Mouse (Mus musculus) small intestine, adult 2 months (tissue): Measurements from ENCODE around the gene Uchl3. TPM values are rescaled to one million over a fixed set of nuclear protein-coding genes. Genes with fewer than 3 reads are reported as not detected.

Experiments
- H3K27ac ChIP-seq: fragments of 200-500 bp; 2 replicates; pipeline ENCODE4 v1.5.1; 2012; ENCODE audit warnings: low read depth, low read length, control low read depth, inconsistent platforms; ENCODE audit not compliant: insufficient read depth
- H3K27me3 ChIP-seq: fragments of 200-500 bp; 2 replicates; pipeline ENCODE4 v1.6.1; 2012; ENCODE audit warnings: mild to moderate bottlenecking, moderate library complexity, low read length, inconsistent platforms; ENCODE audit not compliant: control insufficient read depth, insufficient read depth
- H3K36me3 ChIP-seq: fragments of 200-500 bp; 2 replicates; pipeline ENCODE4 v1.6.1; 2012; ENCODE audit warnings: mild to moderate bottlenecking, low read length, control low read depth, inconsistent platforms; ENCODE audit not compliant: control insufficient read depth, insufficient read depth
- H3K4me1 ChIP-seq: fragments of 200-500 bp; 2 replicates; pipeline ENCODE4 v1.6.1; 2012; ENCODE audit warnings: low read length, inconsistent platforms, mixed read lengths; ENCODE audit not compliant: control insufficient read depth, insufficient read depth, insufficient read length
- H3K4me3 ChIP-seq: fragments of 200-500 bp; 2 replicates; pipeline ENCODE4 v1.5.1; 2012; ENCODE audit warnings: low read depth, mild to moderate bottlenecking, control low read depth, inconsistent platforms, low read length, moderate library complexity
- CTCF ChIP-seq: fragments of 200-500 bp; IDR thresholded peaks from 2 replicates; pipeline ENCODE4 v1.5.1; 2012; ENCODE audit warnings: low read depth, mild to moderate bottlenecking, control low read depth, inconsistent platforms, low read length, moderate library complexity, mixed read lengths; ENCODE audit not compliant: insufficient replicate concordance, insufficient read length; ENCODE audit errors: extremely low read depth
- POLR2A ChIP-seq: fragments of 200-500 bp; IDR thresholded peaks from 2 replicates; pipeline ENCODE4 v1.6.1; 2012; ENCODE audit warnings: low read depth, mild to moderate bottlenecking, control low read depth, inconsistent platforms, low read length, moderate library complexity
- WGBS: fragments of 180-500 bp; shearing (Covaris S2); methylation state at CpG from one replicate; pipeline ENCODE4 v1.1.7; 2018; 5-methylcytosine and 5-hydroxymethylcytosine counted together
- polyA plus RNA-seq: library from polyadenylated mRNA; depleted of rRNA; stranded (reverse); fragments of >200 nt; gene quantifications from 2 replicates; pipeline ENCODE4 v1.2.3, GENCODE M21; 2012; rRNA removed

Gene Uchl3
- polyA plus RNA-seq = 3.7 and 10.1 TPM in 2 replicates

GRCm38 (mm10) chr14:101653581-101654525 lies at the start of gene Uchl3:
TSS of gene Uchl3 (plus strand) at chr14:101653967.
- no peaks in the 10 kb centered on the region for H3K4me1 ChIP-seq

GRCm38 (mm10) chr14:101605843-101606242 lies 47.9 kb upstream of the Uchl3 start:
- Histone ChIP-seq H3K4me1 (peaks cover 8% of the 10 kb centered on the region; the same call in 1 of the 2 replicates), H3K27ac (no peak overlapping the region), H3K27me3 (peaks cover 9% of the 10 kb centered on the region; the same call in 1 of the 2 replicates), H3K36me3 (no peaks in the 10 kb centered on the region), H3K4me3 (no peak overlapping the region)
- no peak for TF ChIP-seq CTCF
- no peak for TF ChIP-seq POLR2A
- 52% methylated on average over 2 of the region's 2 CpGs for WGBS

More at GRCm38 (mm10) chr14:101653581-101654525, at the start of gene Uchl3:
- no peaks in the 10 kb centered on the region for H3K27me3 ChIP-seq
- TF ChIP-seq CTCF = peak; percentile 95
- TF ChIP-seq POLR2A = no peak; the same call in 1 of the 2 replicates
- H3K4me3 ChIP-seq = peak within 1 kb of the TSS; percentile 88
- no peaks in the 10 kb centered on the region for H3K36me3 ChIP-seq
- peak within 1 kb of the TSS; percentile 50; the same call in 1 of the 2 replicates for H3K27ac ChIP-seq
- WGBS = under 1% methylated on average over 81 of the region's 81 CpGs

- H3K4me3 ChIP-seq = peak overlapping the region; percentile 72
- H3K4me1 ChIP-seq = peaks cover 8% of the 10 kb centered on the region; the same call in 1 of the 2 replicates
- peaks cover 9% of the 10 kb centered on the region; the same call in 1 of the 2 replicates for H3K27me3 ChIP-seq
- no peak for TF ChIP-seq POLR2A
- no peak for TF ChIP-seq CTCF
- no peak overlapping the region for H3K27ac ChIP-seq
- H3K36me3 ChIP-seq = no peaks in the 10 kb centered on the region
- WGBS = under 1% methylated on average over 62 of the region's 62 CpGs
Observed at GRCm38 (mm10) chr14:101607631-101608518, 45.9 kb upstream of the Uchl3 start.

- Histone ChIP-seq H3K27me3 (peaks cover 9% of the 10 kb centered on the region; the same call in 1 of the 2 replicates), H3K27ac (peak within 1 kb of the TSS; percentile 26; the same call in 1 of the 2 replicates), H3K4me3 (peak within 1 kb of the TSS; percentile 72), H3K4me1 (peaks cover 8% of the 10 kb centered on the region; the same call in 1 of the 2 replicates), H3K36me3 (no peaks in the 10 kb centered on the region)
- peak; percentile 57; the same call in 1 of the 2 replicates for TF ChIP-seq CTCF
- 0 out of 2 replicates have a peak, but pooled peaks have one; percentile 14 for TF ChIP-seq POLR2A
- under 1% methylated on average over 62 of the region's 62 CpGs for WGBS
Observed at GRCm38 (mm10) chr14:101608519-101609368, 45.0 kb upstream of the Uchl3 start, which contains the start of gene Tbc1d4. TSS of gene Tbc1d4 (minus strand) at chr14:101609191.

- Histone ChIP-seq H3K27ac (no peak overlapping the region), H3K27me3 (peaks cover 9% of the 10 kb centered on the region; the same call in 1 of the 2 replicates), H3K4me1 (peaks cover 8% of the 10 kb centered on the region; the same call in 1 of the 2 replicates), H3K36me3 (no peaks in the 10 kb centered on the region), H3K4me3 (no peak overlapping the region)
- TF ChIP-seq CTCF (no peak), POLR2A (no peak)
- WGBS = 77% methylated on average over 10 of the region's 10 CpGs
Observed at GRCm38 (mm10) chr14:101610701-101611100, 43.1 kb upstream of the Uchl3 start.

GRCm38 (mm10) chr14:101613206-101613605 lies 40.6 kb upstream of the Uchl3 start:
- no peak overlapping the region for H3K4me3 ChIP-seq
- TF ChIP-seq CTCF (no peak), POLR2A (no peak)
- no peaks in the 10 kb centered on the region for H3K36me3 ChIP-seq
- H3K27me3 ChIP-seq = 0 out of 2 replicates have a peak, but pooled peaks cover under 1% of the 10 kb centered on the region
- 75% methylated on average over 1 of the region's 1 CpGs for WGBS
- no peak overlapping the region for H3K27ac ChIP-seq
- peaks cover 2% of the 10 kb centered on the region; the same call in 1 of the 2 replicates for H3K4me1 ChIP-seq
